Mouse (Mus musculus) ES-E14 (cell line): ENCODE results near the gene Efl1. TPM values are rescaled to one million over a fixed set of nuclear protein-coding genes. Genes with fewer than 3 reads are reported as not detected.

Experiments
- DNase-seq: peaks from one replicate; pipeline ENCODE4 v3.0.0-alpha.2; 2013; ENCODE audit warnings: low read depth, low spot score
- H3K27ac ChIP-seq: 2 replicates; pipeline ENCODE4 v1.5.1; 2012; ENCODE audit warnings: low read depth, mild to moderate bottlenecking, low read length, moderate library complexity, mixed read lengths; ENCODE audit not compliant: poor library complexity, insufficient read depth, severe bottlenecking
- H3K36me3 ChIP-seq: 2 replicates; pipeline ENCODE4 v1.6.1; 2012; ENCODE audit warnings: mild to moderate bottlenecking, low read length, moderate library complexity, mixed read lengths; ENCODE audit not compliant: control insufficient read depth, poor library complexity, insufficient read depth, severe bottlenecking
- H3K4me1 ChIP-seq, 2 experiments: fragments of 150-350 bp in 1 of 2; sonication (generic) in 1 of 2; 2 replicates each; pipeline ENCODE4 v1.6.1; 2012; ENCODE audit warnings: low read length in 2 of 2, mild to moderate bottlenecking in 1 of 2, mixed read lengths in 1 of 2; ENCODE audit not compliant: control insufficient read depth in 2 of 2, insufficient read depth in 2 of 2, poor library complexity in 1 of 2
- H3K4me3 ChIP-seq, 2 experiments: fragments of 150-350 bp in 1 of 2; sonication (generic) in 1 of 2; 2 replicates each; pipeline ENCODE4 v1.5.1; 2012; ENCODE audit warnings: low read length in 2 of 2, low read depth in 1 of 2, mild to moderate bottlenecking in 1 of 2, mixed read lengths in 1 of 2; ENCODE audit not compliant: insufficient read depth in 1 of 2, poor library complexity in 1 of 2, severe bottlenecking in 1 of 2
- H3K9ac ChIP-seq: 2 replicates; pipeline ENCODE4 v1.6.1; 2012; ENCODE audit warnings: low read depth, mild to moderate bottlenecking, low read length, mixed read lengths; ENCODE audit not compliant: poor library complexity, insufficient read depth, severe bottlenecking
- H3K9me3 ChIP-seq: fragments of 150-350 bp; sonication (generic); 2 replicates; pipeline ENCODE4 v1.6.1; 2012; ENCODE audit warnings: low read depth, mild to moderate bottlenecking, low read length; ENCODE audit not compliant: control insufficient read depth, insufficient read depth
- CHD2 ChIP-seq: IDR thresholded peaks from 2 replicates; pipeline ENCODE4 v1.6.1; 2014; ENCODE audit warnings: mild to moderate bottlenecking, low read depth, low read length, inconsistent platforms
- HCFC1 ChIP-seq: IDR thresholded peaks from 2 replicates; pipeline ENCODE4 v1.6.1; 2012; ENCODE audit warnings: low read length, inconsistent platforms, borderline replicate concordance; ENCODE audit not compliant: insufficient read depth
- MAFK ChIP-seq: IDR thresholded peaks from 2 replicates; pipeline ENCODE4 v1.6.1; 2014; ENCODE audit warnings: mild to moderate bottlenecking, low read depth, low read length, inconsistent platforms; ENCODE audit not compliant: insufficient read depth
- ZC3H11A ChIP-seq: IDR thresholded peaks from 2 replicates; pipeline ENCODE4 v1.6.1; 2012; ENCODE audit warnings: low read depth, mild to moderate bottlenecking, inconsistent platforms, low read length, borderline replicate concordance
- ZNF384 ChIP-seq: IDR thresholded peaks from 2 replicates; pipeline ENCODE4 v1.6.1; 2012; ENCODE audit warnings: low read depth, low read length, inconsistent platforms
- in situ Hi-C, 2 experiments: fragments of 600-800 bp; cut with MboI; formaldehyde crosslinking; loops; one replicate each; pipeline ENCODE4 v1.15.1; 2025; ENCODE audit warnings: low sequenced_read_pairs in 2 of 2, inconsistent platforms in 1 of 2; ENCODE audit not compliant: unreplicated experiment in 2 of 2
- total RNA-seq: library from RNA; depleted of rRNA; stranded (reverse); fragments of 300-350 nt; gene quantifications from 2 replicates; pipeline ENCODE4 v1.2.3, GENCODE M21; 2012

Gene Efl1
- total RNA-seq, 1 experiment: 17.0 TPM

DNA sequence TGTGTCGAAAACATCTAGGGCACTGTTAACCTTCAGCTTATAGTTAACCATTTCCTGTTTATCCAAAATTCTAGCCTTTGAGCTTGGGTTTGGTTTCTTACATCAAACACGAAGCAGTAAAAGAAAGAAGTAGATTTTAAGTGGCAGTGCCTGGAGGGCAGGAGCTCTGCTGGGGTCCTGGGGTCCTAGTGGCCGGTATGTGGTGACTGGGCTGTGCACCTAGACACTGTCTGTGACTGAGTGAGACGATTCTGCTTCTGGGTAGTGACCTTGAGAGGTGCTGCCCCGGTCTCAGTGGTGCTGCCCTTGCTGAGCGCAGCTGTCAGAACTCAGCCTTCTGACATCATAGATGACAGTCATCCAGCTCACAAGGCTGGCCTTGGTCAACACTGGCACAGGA, 125.5 kb downstream of the Efl1 start:
- Histone ChIP-seq H3K9ac (no peak overlapping the region), H3K9me3 (no peaks in the 10 kb centered on the region), H3K4me1 (peaks cover 2 to 7% of the 10 kb centered on the region in 2 experiments; a peak in 1 of 4 replicates), H3K36me3 (peaks cover 10% of the 10 kb centered on the region), H3K4me3 (no peak overlapping the region), H3K27ac (no peak overlapping the region)
- no peak for TF ChIP-seq ZNF384
- TF ChIP-seq MAFK: no peak
- no peak for TF ChIP-seq ZC3H11A
- no peak for TF ChIP-seq HCFC1
- TF ChIP-seq CHD2: no peak
- no peak for DNase-seq
- in situ Hi-C loops: no loop called here

- in situ Hi-C loops: no loop called here
- no peak overlapping the region for H3K27ac ChIP-seq
- H3K36me3 ChIP-seq: peaks cover 10% of the 10 kb centered on the region
- no peaks in the 10 kb centered on the region for H3K9me3 ChIP-seq
- no peak overlapping the region for H3K4me3 ChIP-seq
- H3K4me1 ChIP-seq: peaks cover 2 to 7% of the 10 kb centered on the region in 2 experiments; a peak in 1 of 4 replicates
- TF ChIP-seq ZC3H11A: no peak
- peak; percentile 82 for TF ChIP-seq HCFC1
- TF ChIP-seq ZNF384: no peak
- TF ChIP-seq CHD2: no peak
- H3K9ac ChIP-seq: no peak overlapping the region
- no peak for DNase-seq
Observed at GRCm38 (mm10) chr7:82775090-82775489, 126.7 kb downstream of the Efl1 start.

- H3K9me3 ChIP-seq: no peaks in the 10 kb centered on the region
- in situ Hi-C loops: no loop called here
- peak overlapping the region; percentile 53; the same call in 1 of the 2 replicates for H3K9ac ChIP-seq
- H3K27ac ChIP-seq: peak overlapping the region; percentile 94
- no peaks in the 10 kb centered on the region; the same call in 1 of the 2 replicates for H3K36me3 ChIP-seq
- no peak for DNase-seq
- TF ChIP-seq MAFK (no peak), ZC3H11A (no peak), CHD2 (no peak), HCFC1 (no peak), ZNF384 (no peak)
- H3K4me1 ChIP-seq: peaks cover 13 to 31% of the 10 kb centered on the region in 2 experiments
- peak overlapping the region; percentile 21 to 45; a peak in 2 of 4 replicates for H3K4me3 ChIP-seq
Observed at GRCm38 (mm10) chr7:82783071-82783470, 134.7 kb downstream of the Efl1 start.

- H3K4me1 ChIP-seq: peaks cover 13 to 37% of the 10 kb centered on the region in 2 experiments
- peak overlapping the region; percentile 21 to 45 for H3K4me3 ChIP-seq
- in situ Hi-C loops: no loop called here
- no peak for TF ChIP-seq ZC3H11A
- TF ChIP-seq ZNF384: no peak
- no peak for TF ChIP-seq MAFK
- TF ChIP-seq HCFC1: no peak
- TF ChIP-seq CHD2: no peak
- DNase-seq: no peak
- peak overlapping the region; percentile 53; the same call in 1 of the 2 replicates for H3K9ac ChIP-seq
- peak overlapping the region; percentile 94 for H3K27ac ChIP-seq
- H3K9me3 ChIP-seq: no peaks in the 10 kb centered on the region
- no peaks in the 10 kb centered on the region; the same call in 1 of the 2 replicates for H3K36me3 ChIP-seq
Observed at GRCm38 (mm10) chr7:82783693-82784092, 135.3 kb downstream of the Efl1 start.
